Mouse (Mus musculus): ENCODE results near the gene Tsc22d3. TPM values are rescaled to one million over a fixed set of nuclear protein-coding genes. Genes with fewer than 3 reads are reported as not detected.

The Tsc22d3 gene
- 34.5 and 101 TPM in 2 replicates for polyA plus RNA-seq (2012; rRNA removed; ENCODE audit: low replicate concordance)

GRCm38 (mm10) chrX:140600410-140601109 lies at the start of gene Tsc22d3:
Tsc22d3 (minus strand) TSS chrX:140600659.

Other genes with a start within 250 kb of the Tsc22d3 start
- 1.9 TPM in 2 replicates for gene Prps1, start 144.0 kb downstream of the Tsc22d3 start, polyA plus RNA-seq (2012; rRNA removed; ENCODE audit: low replicate concordance)
- gene Mid2, start 63.9 kb upstream of the Tsc22d3 start, polyA plus RNA-seq (2012; rRNA removed; ENCODE audit: low replicate concordance) = 0.91 and 5.3 TPM in 2 replicates
- gene Tex13b, start 212.8 kb upstream of the Tsc22d3 start, polyA plus RNA-seq (2012; rRNA removed; ENCODE audit: low replicate concordance) = not detected in 2 replicates